Mouse (Mus musculus) embryonic stem cell, embryonic (primary cell): ENCODE results near the gene Mcrip1.

Experiments used
- CTCF ChIA-PET, 4 experiments: fragments of 300-600 bp in 2 of 4; fragments of 350-600 bp in 2 of 4; sonication (Branson Sonifier 250); formaldehyde crosslinking; loops; one replicate each; lab custom pipeline; 2022; ENCODE audit warnings: inconsistent platforms in 2 of 4; lab: Charles Lee
- POLR2A ChIA-PET, 4 experiments: fragments of 300-600 bp in 2 of 4; fragments of 350-600 bp in 2 of 4; sonication (Branson Sonifier 250); formaldehyde crosslinking; loops; one replicate each; lab custom pipeline; 2022; ENCODE audit warnings: antibody characterized with exemption in 4 of 4, inconsistent platforms in 1 of 4; lab: Charles Lee

Gene Mcrip1

DNA sequence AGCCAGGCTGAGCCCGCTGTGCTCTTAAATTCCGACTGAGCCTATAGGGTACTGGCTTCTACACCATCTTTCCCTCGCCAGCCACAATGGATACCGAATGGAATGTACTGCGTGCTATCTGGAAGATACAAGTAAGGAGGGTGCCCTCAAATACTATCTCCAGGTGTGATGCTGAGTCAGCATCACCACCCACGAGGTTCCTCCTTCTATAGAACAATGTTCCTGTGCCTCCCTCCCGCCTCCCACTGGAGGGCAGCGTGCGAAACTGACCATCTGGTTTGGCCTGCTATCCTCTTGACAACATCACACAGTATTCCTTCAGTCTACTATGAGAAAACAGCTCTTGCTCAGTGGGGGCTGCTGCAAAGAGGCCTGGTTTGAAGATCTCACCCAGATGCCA lies 15.6 kb upstream of the Mcrip1 start:
- CTCF ChIA-PET: no interaction called here

DNA sequence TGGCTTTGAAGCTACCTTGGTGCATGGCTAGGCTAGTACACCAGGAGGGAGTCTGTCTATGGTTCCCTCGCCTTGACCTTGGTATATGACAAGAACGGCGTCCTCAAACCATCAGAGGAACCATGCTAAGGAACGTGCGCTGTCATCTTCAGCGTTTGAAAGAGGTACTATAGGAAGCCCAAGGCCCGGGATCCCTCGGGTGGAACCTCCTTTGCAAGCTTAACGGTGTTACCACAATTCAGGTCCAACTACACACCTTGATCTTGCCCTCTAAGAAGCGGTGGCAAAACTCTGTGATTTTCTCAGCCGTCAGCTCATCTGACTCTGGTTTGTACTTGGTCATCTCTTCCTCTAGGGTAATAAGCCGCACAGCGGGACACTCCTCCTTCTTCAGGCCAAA lies 13.4 kb upstream of the Mcrip1 start:
- ChIA-PET POLR2A (interaction anchor here in 3 of 4 experiments (0.8 to 20.6 kb wide), 15 partner anchors 8 to 327 kb away, joined by 3 to 358 read pairs (median 3); partner anchors contain the start of genes P4hb (in 3 of the 3), Ppp1r27 (in 2 of the 3), Ccdc137 (in 1 of the 3) and Dcxr (in 1 of the 3)), CTCF (interaction anchor here in 1 of 4 experiments (0.6 to 0.7 kb wide), 2 partner anchors 71 to 1352 kb away, joined by 3 read pairs; no protein-coding TSS in a partner anchor)

More for the DNA sequence above, 15.6 kb upstream of the Mcrip1 start:
- POLR2A ChIA-PET: interaction anchor here in 3 of 4 experiments (0.7 to 20.6 kb wide), 7 partner anchors 6 to 119 kb away, joined by 3 to 358 read pairs (median 5); partner anchors contain the start of genes P4hb (in 2 of the 3), Mcrip1 (in 1 of the 3) and Ppp1r27 (in 1 of the 3)

DNA sequence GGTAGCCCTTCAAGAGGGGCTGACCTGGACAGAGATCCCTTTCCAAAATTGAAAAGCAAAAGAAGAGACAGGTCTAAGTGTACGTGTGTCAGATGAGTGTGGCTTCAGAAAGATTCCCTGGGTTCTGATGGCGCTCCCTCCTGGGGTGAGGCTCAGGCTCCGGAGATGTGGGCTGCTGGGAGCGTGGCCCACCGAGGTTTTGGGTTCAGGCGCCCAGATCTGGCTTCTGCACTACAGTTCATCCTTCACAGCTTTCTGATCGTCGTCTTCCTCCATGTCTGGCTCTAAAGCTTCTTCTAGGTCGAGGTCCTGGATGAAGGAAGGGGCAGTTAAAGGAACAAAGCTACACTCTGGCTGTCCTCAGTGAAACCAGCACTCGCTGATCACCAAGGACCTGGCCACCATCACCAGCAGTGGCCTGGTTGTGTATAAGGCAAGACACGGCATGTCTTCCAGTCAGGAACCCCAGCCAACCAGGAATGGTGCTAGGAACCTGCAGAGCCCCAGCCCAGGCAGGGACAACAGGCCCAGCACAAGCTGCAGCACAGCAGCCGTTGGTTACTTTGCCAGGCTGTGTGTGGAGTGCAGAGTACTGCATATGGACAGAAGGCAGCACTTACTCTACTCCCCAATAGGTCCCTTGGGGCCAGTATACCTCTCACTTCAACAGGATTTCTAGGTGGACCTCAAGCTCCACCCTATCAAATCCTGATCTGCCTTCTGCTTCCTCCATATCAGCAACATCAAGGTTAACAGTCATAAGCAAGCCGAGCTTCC lies 11.6 kb upstream of the Mcrip1 start:
- CTCF ChIA-PET: no interaction called here
- POLR2A ChIA-PET: interaction anchor here in 3 of 4 experiments (1.1 to 20.6 kb wide), 8 partner anchors 9 to 69 kb away, joined by 3 to 358 read pairs (median 6); partner anchors contain the start of genes P4hb (in 3 of the 3), Arhgdia (in 1 of the 3) and Slc25a10 (in 1 of the 3)

DNA sequence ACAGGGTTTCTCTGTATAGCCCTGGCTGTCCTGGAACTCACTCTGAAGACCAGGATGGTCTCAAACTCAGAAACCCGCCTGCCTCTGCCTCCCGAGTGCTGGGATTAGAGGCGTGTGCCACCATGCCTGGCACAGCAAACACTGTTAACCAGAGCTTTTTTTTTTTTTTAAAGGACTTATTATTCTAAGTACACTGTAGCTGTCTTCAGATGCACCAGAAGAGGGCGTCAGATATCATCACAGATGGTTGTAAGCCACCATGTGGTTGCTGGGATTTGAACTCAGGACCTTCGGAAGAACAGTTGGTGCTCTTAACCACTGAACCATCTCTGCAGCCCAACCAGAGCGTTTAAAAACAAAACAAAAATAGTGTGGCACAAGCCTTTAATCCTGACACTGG lies 9.3 kb upstream of the Mcrip1 start:
- POLR2A ChIA-PET: interaction anchor here (0.6 to 20.6 kb wide), 14 partner anchors 9 to 1039 kb away, joined by 3 to 358 read pairs (median 4); partner anchors contain the start of genes P4hb (in 2 of the 4), Arl16 (in 1 of the 4), Dcxr (in 1 of the 4) and Npb (in 1 of the 4)

DNA sequence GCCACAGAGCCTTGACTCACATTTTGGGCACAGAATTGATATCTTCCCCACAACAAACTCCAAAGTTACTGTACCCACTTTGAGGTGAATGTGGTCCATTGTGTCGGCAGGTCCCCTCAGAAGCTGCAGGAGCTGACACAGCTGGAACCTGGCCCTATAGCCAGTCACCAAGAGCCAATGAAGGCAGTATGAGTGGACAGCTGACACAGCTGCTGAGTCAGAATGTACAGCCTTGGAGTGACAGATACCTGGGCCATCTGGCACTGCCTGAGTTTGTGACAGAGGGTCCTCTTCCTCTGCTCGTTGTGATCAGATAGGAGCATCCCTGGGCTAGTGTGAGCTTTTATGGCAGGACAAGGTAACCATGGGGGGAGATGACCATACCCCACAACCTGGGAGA lies 5.7 kb upstream of the Mcrip1 start:
- ChIA-PET POLR2A (interaction anchor here in 3 of 4 experiments (1.2 to 20.6 kb wide), 9 partner anchors 8 to 98 kb away, joined by 3 to 358 read pairs (median 5); partner anchors contain the start of genes P4hb (in 2 of the 3), Arhgdia (in 1 of the 3), Ccdc137 (in 1 of the 3) and Oxld1 (in 1 of the 3)), CTCF (interaction anchor here in 2 of 4 experiments (0.9 to 1.8 kb wide), 3 partner anchors 14 to 221 kb away, joined by 3 to 4 read pairs (median 3); no protein-coding TSS in a partner anchor)

More for the DNA sequence above, 9.3 kb upstream of the Mcrip1 start:
- CTCF ChIA-PET: interaction anchor here (0.5 to 1.4 kb wide), 21 partner anchors 9 to 494 kb away, joined by 3 to 4 read pairs (median 3); partner anchors contain the start of genes Gcgr (in 2 of the 4) and P4hb (in 2 of the 4)

DNA sequence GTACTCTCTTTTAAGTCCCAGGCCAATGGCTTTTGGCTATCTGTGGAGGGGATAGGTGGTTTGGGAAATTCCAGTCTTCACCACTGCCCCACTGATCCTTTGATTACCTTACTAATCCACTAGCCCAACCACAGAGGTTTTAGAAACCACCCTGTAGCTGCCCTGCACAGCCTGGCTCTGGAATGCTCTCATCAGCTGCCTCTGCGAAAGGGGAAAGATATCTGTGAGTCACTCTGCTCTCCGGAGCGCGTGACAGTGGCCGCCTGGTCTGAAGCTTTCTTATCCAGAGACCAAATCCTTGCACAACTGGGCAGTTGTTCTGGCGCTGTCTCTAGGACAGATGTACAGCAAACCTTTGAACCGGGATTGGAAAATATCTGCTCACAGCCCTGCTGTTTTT lies 5.3 kb upstream of the Mcrip1 start:
- ChIA-PET CTCF (interaction anchor here in 3 of 4 experiments (0.5 to 1.8 kb wide), 4 partner anchors 12 to 117 kb away, joined by 3 to 17 read pairs (median 4); partner anchors contain the start of gene Nploc4 (in 1 of the 3)), POLR2A (interaction anchor here in 3 of 4 experiments (0.5 to 20.6 kb wide), 9 partner anchors 9 to 329 kb away, joined by 3 to 358 read pairs (median 5); partner anchors contain the start of genes P4hb (in 2 of the 3), Arhgdia (in 1 of the 3), Ccdc137 (in 1 of the 3) and Oxld1 (in 1 of the 3))

DNA sequence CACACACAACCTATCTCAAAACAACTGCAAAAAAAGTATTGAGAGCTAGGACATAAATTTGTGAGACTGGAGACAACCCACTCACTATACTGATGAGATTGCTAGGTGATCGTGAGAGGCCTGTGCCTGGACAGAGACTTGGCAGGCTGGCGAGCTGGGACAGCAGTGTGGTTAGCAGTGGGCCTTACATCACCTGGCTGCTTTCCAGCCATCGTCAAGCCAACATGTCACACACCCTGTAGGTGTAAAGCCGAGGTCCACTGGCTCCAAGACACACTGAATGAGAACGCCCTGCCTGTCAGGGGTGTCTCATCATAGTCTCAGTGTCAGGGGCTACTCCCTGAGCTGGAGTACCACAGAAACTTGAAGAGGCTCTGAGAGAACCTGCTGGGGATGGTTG lies 3.2 kb upstream of the Mcrip1 start:
- POLR2A ChIA-PET: interaction anchor here in 3 of 4 experiments (0.6 to 20.6 kb wide), 8 partner anchors 9 to 61 kb away, joined by 3 to 358 read pairs (median 3); partner anchors contain the start of genes P4hb (in 2 of the 3), Arhgdia (in 1 of the 3) and Slc25a10 (in 1 of the 3)
- CTCF ChIA-PET: no interaction called here

DNA sequence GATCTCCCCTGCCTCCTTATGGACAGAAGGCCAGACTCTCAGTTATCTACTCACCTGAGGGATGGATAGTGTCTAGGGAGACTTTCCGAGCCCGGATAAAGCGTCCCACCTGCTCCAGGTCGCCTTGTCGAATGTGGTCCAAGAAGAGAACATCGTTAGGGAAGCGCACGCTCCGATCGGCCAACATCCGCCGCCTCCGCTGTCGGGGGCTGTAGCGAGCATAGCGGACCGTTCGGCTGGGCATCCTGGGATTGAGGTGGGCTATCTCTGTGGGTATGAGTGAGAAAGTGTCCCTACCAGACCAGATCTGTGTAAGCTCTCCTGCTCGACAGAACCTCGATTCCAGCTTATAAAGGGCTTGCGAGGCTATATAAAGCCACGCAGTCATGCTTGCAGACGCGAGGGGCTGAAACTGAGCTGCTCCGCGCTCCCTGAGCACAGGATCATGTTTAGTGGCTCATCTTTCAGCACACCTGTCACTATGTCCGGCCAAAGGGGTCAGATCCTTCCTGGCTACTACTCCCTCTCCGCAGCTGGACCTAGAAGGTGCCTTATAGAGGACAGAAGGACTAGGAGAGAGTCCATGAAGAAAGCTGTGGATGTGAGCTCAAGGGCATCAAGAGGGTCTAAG lies 1.4 kb upstream of the Mcrip1 start, which contains the start of gene Ppp1r27:
TSS of gene Ppp1r27 (minus strand) at position 323 of the 631 bp plus-strand sequence.
- POLR2A ChIA-PET: interaction anchor here (0.5 to 20.6 kb wide), 29 partner anchors 8 to 129 kb away, joined by 3 to 358 read pairs (median 3); partner anchors contain the start of genes P4hb (in 3 of the 4), Ccdc137 (in 2 of the 4), Oxld1 (in 2 of the 4) and Alyref (in 1 of the 4)
- CTCF ChIA-PET: interaction anchor here in 3 of 4 experiments (0.5 to 1.4 kb wide), 6 partner anchors 9 to 225 kb away, joined by 3 to 5 read pairs (median 4); no protein-coding TSS in a partner anchor

DNA sequence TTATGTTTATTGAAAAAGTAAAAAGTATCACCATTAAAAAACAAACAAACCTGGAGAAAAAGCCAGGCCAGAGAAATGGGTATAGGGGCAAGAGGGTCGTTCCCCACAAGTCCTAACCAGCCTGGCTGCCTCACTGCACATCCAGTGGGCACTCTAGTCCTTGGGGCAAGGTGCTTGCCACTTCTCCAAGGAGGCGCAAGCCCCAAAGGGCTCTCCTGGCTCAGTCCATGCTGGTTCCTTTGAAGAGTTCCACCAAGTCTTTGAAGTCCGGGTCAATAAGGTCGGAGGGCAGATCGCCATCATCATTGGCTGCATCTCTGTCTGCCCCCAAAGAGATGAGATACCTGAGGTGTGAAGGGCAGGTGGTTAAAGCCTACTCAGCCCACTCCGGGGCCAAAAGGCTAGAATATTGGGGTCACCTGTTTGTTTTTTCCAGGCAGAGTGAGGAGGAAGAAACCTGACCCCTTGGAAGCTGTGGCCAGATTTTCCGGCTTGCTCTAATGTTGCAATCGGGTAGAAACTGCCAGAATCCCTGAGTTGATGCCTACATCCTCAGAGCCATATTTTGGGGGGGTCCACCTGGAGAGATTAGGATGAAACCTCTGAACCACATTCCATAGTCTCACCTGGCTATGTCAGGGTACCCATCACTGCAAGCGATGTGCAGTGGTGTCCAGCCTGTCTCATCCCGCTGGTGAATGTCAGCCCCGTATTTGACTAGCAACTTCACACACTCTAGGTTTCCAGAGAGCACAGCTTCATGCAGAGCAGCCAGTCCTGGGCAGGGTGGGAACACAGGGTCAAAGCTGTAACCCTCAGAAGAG lies 671 bp upstream of the Mcrip1 start:
- POLR2A ChIA-PET: interaction anchor here (0.5 to 20.6 kb wide), 26 partner anchors 8 to 626 kb away, joined by 3 to 358 read pairs (median 4); partner anchors contain the start of genes P4hb (in 3 of the 4), Alyref (in 1 of the 4), Anapc11 (in 1 of the 4) and Arl16 (in 1 of the 4)
- CTCF ChIA-PET: interaction anchor here in 2 of 4 experiments (0.6 to 1.0 kb wide), 3 partner anchors 8 to 38 kb away, joined by 3 to 5 read pairs (median 4); no protein-coding TSS in a partner anchor

DNA sequence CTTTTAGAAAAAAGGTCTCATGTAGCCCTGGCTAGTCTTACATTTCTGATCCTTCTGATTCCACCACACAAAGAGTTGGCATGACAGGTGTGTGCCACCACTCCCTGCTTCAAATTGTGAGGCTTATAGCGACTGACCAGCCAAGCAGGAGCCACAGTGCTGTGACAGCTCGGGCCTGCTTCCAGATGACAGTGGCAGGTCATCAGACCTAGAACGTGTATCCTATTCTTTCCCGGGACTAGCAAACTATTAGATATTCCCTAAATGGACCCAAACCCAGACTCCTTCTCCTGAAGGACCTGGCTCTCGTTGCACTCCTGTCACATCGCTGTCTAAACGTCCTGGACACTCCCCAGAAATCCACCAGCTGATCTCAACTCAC lies 750 bp downstream of the Mcrip1 start:
- ChIA-PET CTCF (interaction anchor here in 1 of 4 experiments (0.7 kb wide), 1 partner anchor 673 kb away, joined by 3 read pairs; no protein-coding TSS in a partner anchor), POLR2A (interaction anchor here in 3 of 4 experiments (0.7 to 9.1 kb wide), 14 partner anchors 8 to 135 kb away, joined by 3 to 78 read pairs (median 4); partner anchors contain the start of genes Gcgr (in 2 of the 3), P4hb (in 2 of the 3) and Pycr1 (in 1 of the 3))

DNA sequence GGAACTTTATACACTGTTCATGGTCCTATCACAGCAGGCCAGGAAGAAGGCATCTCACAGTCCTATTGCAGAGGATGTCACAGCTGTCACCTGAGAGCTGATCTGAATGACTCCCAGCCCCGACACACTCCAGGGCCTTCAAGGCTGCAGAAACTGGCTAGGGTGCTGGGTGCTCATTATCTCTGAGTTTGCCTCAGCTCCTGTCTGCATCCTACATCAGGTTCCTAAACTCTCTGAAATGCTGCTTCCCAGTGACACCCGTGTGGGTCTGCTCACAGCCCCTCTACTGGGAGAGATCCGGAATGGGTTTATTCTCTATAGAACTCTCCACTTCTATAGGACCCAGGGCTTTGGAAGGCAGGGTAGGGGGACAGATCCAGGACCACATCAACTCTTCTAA lies 1.3 kb downstream of the Mcrip1 start:
- POLR2A ChIA-PET: interaction anchor here in 3 of 4 experiments (1.0 to 9.1 kb wide), 9 partner anchors 14 to 126 kb away, joined by 3 to 78 read pairs (median 4); partner anchors contain the start of genes P4hb (in 3 of the 3), Gcgr (in 2 of the 3) and Pycr1 (in 1 of the 3)

DNA sequence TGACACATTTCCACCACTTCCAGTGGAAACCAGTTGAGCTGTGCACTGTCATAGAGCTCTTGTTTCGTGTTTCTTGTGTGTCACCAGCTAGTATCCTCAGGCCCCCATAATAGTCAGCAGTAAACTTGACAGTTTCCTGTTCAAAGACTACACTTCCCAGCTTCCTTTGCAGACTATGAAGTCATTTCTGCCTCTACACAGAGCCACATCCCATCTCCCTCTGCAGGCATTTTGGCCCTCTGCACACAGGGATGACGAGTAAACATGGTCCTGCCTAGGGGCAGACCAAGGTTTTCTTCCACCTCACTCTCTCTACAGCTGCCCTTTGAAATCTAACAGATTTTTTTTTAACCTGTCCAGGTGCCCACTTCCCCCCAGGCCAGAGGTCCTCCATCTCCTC lies 2.1 kb downstream of the Mcrip1 start:
- POLR2A ChIA-PET: interaction anchor here in 3 of 4 experiments (0.6 to 4.0 kb wide), 14 partner anchors 9 to 816 kb away, joined by 3 to 12 read pairs (median 3); partner anchors contain the start of genes P4hb (in 3 of the 3), Gcgr (in 1 of the 3) and Pycr1 (in 1 of the 3)
- CTCF ChIA-PET: interaction anchor here in 1 of 4 experiments (1.0 kb wide), 1 partner anchor 30 kb away, joined by 3 read pairs; no protein-coding TSS in a partner anchor

More for the DNA sequence above, 1.3 kb downstream of the Mcrip1 start:
- CTCF ChIA-PET: interaction anchor here in 1 of 4 experiments (0.7 kb wide), 1 partner anchor 674 kb away, joined by 3 read pairs; no protein-coding TSS in a partner anchor

DNA sequence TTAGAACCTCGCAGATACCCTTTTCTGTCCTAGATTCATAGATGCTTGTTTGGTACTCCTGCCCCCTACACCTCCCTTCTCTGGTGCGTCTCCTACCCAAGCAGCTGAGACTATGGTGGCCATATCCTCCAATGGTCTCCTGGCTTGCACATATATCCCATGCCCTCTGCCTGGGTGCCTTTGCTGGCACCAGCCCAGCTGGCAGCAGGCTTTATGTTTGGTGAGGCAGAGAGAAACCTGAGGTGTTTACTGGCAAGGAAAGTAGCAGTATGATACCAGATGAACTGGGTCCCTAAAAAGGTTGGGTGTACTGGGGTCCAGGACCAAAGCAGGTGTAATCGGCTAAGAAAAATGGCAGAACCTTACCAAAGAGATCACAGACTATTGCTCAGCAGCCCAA lies 3.6 kb downstream of the Mcrip1 start:
- ChIA-PET POLR2A (interaction anchor here in 3 of 4 experiments (0.9 to 3.1 kb wide), 5 partner anchors 9 to 175 kb away, joined by 3 to 9 read pairs (median 3); partner anchors contain the start of gene P4hb (in 1 of the 3)), CTCF (interaction anchor here in 2 of 4 experiments (0.6 to 0.7 kb wide), 2 partner anchors 13 to 33 kb away, joined by 3 read pairs; no protein-coding TSS in a partner anchor)

DNA sequence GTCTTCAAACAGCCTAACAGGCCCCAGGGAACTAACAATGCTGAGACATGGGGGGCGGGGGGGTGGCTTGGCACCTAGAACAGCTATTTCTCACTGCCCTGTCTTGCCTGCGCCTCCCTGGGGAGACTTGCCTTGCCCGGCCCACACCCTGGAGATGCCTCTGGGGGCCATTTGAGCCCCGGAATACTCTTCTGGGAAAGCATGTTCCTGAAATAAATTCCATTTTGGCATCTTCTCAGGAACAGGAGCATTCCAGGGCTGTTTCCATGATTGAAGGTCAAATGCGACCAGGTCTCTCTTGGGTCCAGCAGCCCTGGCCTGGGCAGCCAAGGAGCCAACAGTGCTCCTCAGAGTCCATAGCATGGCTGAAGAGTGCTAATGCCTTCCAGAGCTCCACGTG lies 7.2 kb downstream of the Mcrip1 start:
- CTCF ChIA-PET: interaction anchor here (0.5 to 2.4 kb wide), 17 partner anchors 8 to 300 kb away, joined by 3 to 9 read pairs (median 4); partner anchors contain the start of genes Gcgr (in 2 of the 4), Ppp1r27 (in 2 of the 4), P4hb (in 1 of the 4) and Slc25a10 (in 1 of the 4)
- POLR2A ChIA-PET: interaction anchor here in 3 of 4 experiments (0.7 to 3.9 kb wide), 14 partner anchors 8 to 75 kb away, joined by 3 to 16 read pairs (median 4); partner anchors contain the start of genes Gcgr (in 2 of the 3), P4hb (in 2 of the 3), Ppp1r27 (in 2 of the 3) and Arl16 (in 1 of the 3)

DNA sequence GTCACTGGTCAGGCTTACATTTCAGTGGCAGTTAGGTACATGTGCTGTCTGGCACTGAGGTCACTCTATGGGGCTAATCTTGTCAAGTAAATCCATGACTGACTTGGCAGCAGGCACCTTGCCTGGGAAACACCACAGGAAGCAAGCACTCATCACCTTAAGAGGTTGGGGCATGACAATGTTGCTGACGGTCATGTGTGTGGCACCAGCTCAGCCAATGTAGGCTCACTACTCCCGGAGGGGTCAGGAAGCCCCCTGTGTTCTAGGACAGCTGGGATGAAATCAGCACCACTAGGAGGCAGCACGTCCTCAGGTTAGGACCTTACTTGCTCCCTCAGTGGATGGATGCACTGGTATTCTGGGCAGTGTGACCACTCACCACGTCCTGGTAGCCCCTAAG lies 7.6 kb downstream of the Mcrip1 start:
- POLR2A ChIA-PET: interaction anchor here in 3 of 4 experiments (0.7 to 3.9 kb wide), 22 partner anchors 9 to 102 kb away, joined by 3 to 16 read pairs (median 4); partner anchors contain the start of genes P4hb (in 3 of the 3), Gcgr (in 2 of the 3), Ppp1r27 (in 2 of the 3) and Arhgdia (in 1 of the 3)

More for the DNA sequence above, 7.6 kb downstream of the Mcrip1 start:
- CTCF ChIA-PET: interaction anchor here (0.5 to 2.4 kb wide), 21 partner anchors 9 to 511 kb away, joined by 3 to 9 read pairs (median 4); partner anchors contain the start of genes Gcgr (in 2 of the 4), Ppp1r27 (in 2 of the 4), P4hb (in 1 of the 4) and Slc25a10 (in 1 of the 4)
